Mouse (Mus musculus) 3134 (cell line): ENCODE measurements around the gene Srcap.

Source experiments
- DNase-seq: peaks from one replicate; pipeline ENCODE4 v3.0.0-alpha.2; 2011; ENCODE audit warnings: low spot score; ENCODE audit not compliant: insufficient read length; ENCODE audit errors: extremely low read depth

Srcap gene

GRCm38 (mm10) chr7:127572895-127573471 lies 61.2 kb downstream of the Srcap start, which contains the start of gene Phkg2:
Gene Phkg2 (plus strand): TSS chr7:127573340.
- peak; percentile 85 for DNase-seq

- DNase-seq: peak; percentile 30
Measured at GRCm38 (mm10) chr7:127573503-127574008, 61.8 kb downstream of the Srcap start.

GRCm38 (mm10) chr7:127574115-127574514 lies 62.3 kb downstream of the Srcap start:
- DNase-seq: no peak

- no peak for DNase-seq
Measured at GRCm38 (mm10) chr7:127583260-127583659, 71.5 kb downstream of the Srcap start.

- no peak for DNase-seq
Measured at GRCm38 (mm10) chr7:127585031-127585430, 73.2 kb downstream of the Srcap start.

GRCm38 (mm10) chr7:127586149-127586548 lies 74.4 kb downstream of the Srcap start:
- DNase-seq: no peak

- no peak for DNase-seq
Measured at GRCm38 (mm10) chr7:127587196-127587595, 75.4 kb downstream of the Srcap start.

- DNase-seq: peak; percentile 95
Measured at GRCm38 (mm10) chr7:127588011-127588871, 76.5 kb downstream of the Srcap start, which contains the start of the genes Ccdc189 and Rnf40. Gene Ccdc189 (minus strand): TSS chr7:127588595. Gene Rnf40 (plus strand): TSS chr7:127588767.

- DNase-seq: no peak
Measured at GRCm38 (mm10) chr7:127588901-127589300, 77.1 kb downstream of the Srcap start.

- no peak for DNase-seq
Measured at GRCm38 (mm10) chr7:127589637-127590036, 77.9 kb downstream of the Srcap start.

- DNase-seq: no peak
Measured at GRCm38 (mm10) chr7:127591108-127591507, 79.3 kb downstream of the Srcap start.

- no peak for DNase-seq
Measured at GRCm38 (mm10) chr7:127592575-127592974, 80.8 kb downstream of the Srcap start.

GRCm38 (mm10) chr7:127596747-127597146 lies 85.0 kb downstream of the Srcap start:
- DNase-seq: no peak

GRCm38 (mm10) chr7:127600612-127601011 lies 88.8 kb downstream of the Srcap start:
- DNase-seq: no peak

- DNase-seq: no peak
Measured at GRCm38 (mm10) chr7:127601735-127602134, 90.0 kb downstream of the Srcap start.

- no peak for DNase-seq
Measured at GRCm38 (mm10) chr7:127602903-127603302, 91.1 kb downstream of the Srcap start.

- DNase-seq: no peak
Measured at GRCm38 (mm10) chr7:127604256-127604655, 92.5 kb downstream of the Srcap start.

- no peak for DNase-seq
Measured at GRCm38 (mm10) chr7:127607150-127607549, 95.4 kb downstream of the Srcap start.
